Comparison of ENCODE assay signal across 26 mouse cellular contexts in genomic region chr10:25086745-25087144, GRCm38 (mm10).
DNase-seq lines count a peak whose midpoint lies in the region; ATAC-seq and TF ChIP-seq lines count a peak whose summit lies in the region.
"Had no signal": no experiment of that assay in that cellular context is flagged by ENCODE, and none has a peak within 500 bp of the region (broad histone marks: within the 10 kb centered on the region; RNA-seq: fewer than 3 reads in every experiment).

No protein-coding gene starts in this region.

- no peak overlapping the region for H3K4me2 ChIP-seq in heart, embryonic 13.5 days
- H3K4me2 ChIP-seq: forebrain, embryonic 13.5 days; hindbrain, embryonic 15.5 days; limb, embryonic 15.5 days; liver, embryonic 13.5 days; neural tube, embryonic 13.5 days had no signal

- no peak overlapping the region for H3K27ac ChIP-seq in heart, embryonic 13.5 days (replicated peaks)
- H3K27ac ChIP-seq: forebrain, embryonic 13.5 days; hindbrain, embryonic 15.5 days; limb, embryonic 15.5 days; liver, embryonic 13.5 days; neural tube, embryonic 13.5 days had no signal

- no peaks in the 10 kb centered on the region for H3K9me3 ChIP-seq in heart, embryonic 13.5 days
- H3K9me3 ChIP-seq in E14TG2a.4 (ENCODE audit: low read length), result no peaks in the 10 kb centered on the region
- H3K9me3 ChIP-seq: hindbrain, embryonic 15.5 days; limb, embryonic 15.5 days; liver, embryonic 13.5 days; neural tube, embryonic 13.5 days had no signal

- no peaks in the 10 kb centered on the region for H3K36me3 ChIP-seq in heart, embryonic 13.5 days
- no peaks in the 10 kb centered on the region for H3K36me3 ChIP-seq in E14TG2a.4 (ENCODE audit: insufficient read depth, low read length)
- H3K36me3 ChIP-seq: hindbrain, embryonic 15.5 days; limb, embryonic 15.5 days; liver, embryonic 13.5 days; neural tube, embryonic 13.5 days had no signal

- H3K27me3 ChIP-seq in heart, embryonic 13.5 days (replicated peaks), result no peaks in the 10 kb centered on the region
- H3K27me3 ChIP-seq in E14TG2a.4 (ENCODE audit: insufficient read depth, low read length), result peaks cover 10% of the 10 kb centered on the region
- H3K27me3 ChIP-seq: forebrain, embryonic 13.5 days; hindbrain, embryonic 15.5 days; limb, embryonic 15.5 days; liver, embryonic 13.5 days; neural tube, embryonic 13.5 days had no signal

- TF ChIP-seq CTCF in E14TG2a.4 (conservative IDR thresholded peaks at IDR 0.05; ENCODE audit: low read length), result no peak

- H3K4me1 ChIP-seq in heart, embryonic 13.5 days, result peaks cover 6% of the 10 kb centered on the region; the same call in 1 of the 2 replicates
- H3K4me1 ChIP-seq in E14TG2a.4 (replicated peaks; ENCODE audit: low read depth, low read length), result peaks cover 5% of the 10 kb centered on the region
- H3K4me1 ChIP-seq: forebrain, embryonic 13.5 days; hindbrain, embryonic 15.5 days had no signal

- ATAC-seq in heart, embryonic 13.5 days (ENCODE audit: extremely low read depth, insufficient number of reproducible peaks, low FRiP score, low TSS enrichment), result peak; percentile 42; the same call in 1 of the 2 replicates
- ATAC-seq: forebrain, embryonic 13.5 days; inflammation-experienced regulatory T-cells, adult 6 months had no signal

- WGBS in heart, embryonic 13.5 days, result 94% methylated on average over 17 of the region's 17 CpGs

- DNase-seq in heart, postnatal 4 days, result no peak
- DNase-seq in lung, postnatal 10 days, result peak; percentile 23
- DNase-seq in lung, postnatal 36 days, result no peak
- DNase-seq in ZHBTc4 (ENCODE audit: low read depth, low spot score) (peak; percentile 40), MN1 (ENCODE audit: low spot score) (no peak)
- no peak for DNase-seq in kidney, postnatal 14 days
- DNase-seq: adrenal gland, postnatal 14 days; cerebellum, adult 11 months; cerebellum, adult 9-10 months; cerebellum, postnatal 36 days; gastrocnemius, postnatal 10 days; heart, postnatal 36 days; kidney, adult 2 months; kidney, postnatal 10 days; liver, embryonic 13.5 days; lung, adult 18-20 months; right cerebral cortex, postnatal 4 days; thymus, adult 18-20 months; thymus, postnatal 25 days had no signal

- no peak overlapping the region for H3K4me3 ChIP-seq in heart, embryonic 13.5 days
- peak overlapping the region; percentile 68 for H3K4me3 ChIP-seq in E14TG2a.4 (replicated peaks; ENCODE audit: low read length)
- H3K4me3 ChIP-seq: forebrain, embryonic 13.5 days; hindbrain, embryonic 15.5 days; limb, embryonic 15.5 days; liver, embryonic 13.5 days; neural tube, embryonic 13.5 days had no signal

- H3K9ac ChIP-seq in heart, embryonic 13.5 days, result no peak overlapping the region
- H3K9ac ChIP-seq: forebrain, embryonic 13.5 days; hindbrain, embryonic 15.5 days; limb, embryonic 15.5 days; liver, embryonic 13.5 days; neural tube, embryonic 13.5 days had no signal

Comparison
In these comparisons a context has a peak if more than half of its experiments do, and no peak if none do; other contexts are left out.
1. DNase-seq: peak in lung, postnatal 10 days (single experiment) and ZHBTc4 (single experiment); none in heart, postnatal 4 days (single experiment), lung, postnatal 36 days (single experiment), MN1 (single experiment) and kidney, postnatal 14 days (single experiment).